Mouse (Mus musculus) testis, adult 2 months (tissue): ENCODE data around the gene Mecp2. TPM values are rescaled to one million over a fixed set of nuclear protein-coding genes. Genes with fewer than 3 reads are reported as not detected.

ENCODE experiments used
- H3K27ac ChIP-seq: fragments of 200-500 bp; 2 replicates; pipeline ENCODE4 v1.5.1; 2012; ENCODE audit warnings: low read depth, low read length; ENCODE audit not compliant: control insufficient read depth, insufficient read depth
- H3K27me3 ChIP-seq: fragments of 200-500 bp; 2 replicates; pipeline ENCODE4 v1.6.1; 2012; ENCODE audit warnings: mild to moderate bottlenecking, low read length, moderate library complexity; ENCODE audit not compliant: control insufficient read depth, insufficient read depth
- H3K36me3 ChIP-seq: fragments of 200-500 bp; 2 replicates; pipeline ENCODE4 v1.6.1; 2012; ENCODE audit warnings: mild to moderate bottlenecking, low read length; ENCODE audit not compliant: control insufficient read depth, insufficient read depth
- H3K4me1 ChIP-seq: fragments of 200-500 bp; 2 replicates; pipeline ENCODE4 v1.6.1; 2012; ENCODE audit warnings: low read length; ENCODE audit not compliant: control insufficient read depth, insufficient read depth
- H3K4me3 ChIP-seq: fragments of 200-500 bp; 2 replicates; pipeline ENCODE4 v1.5.1; 2012; ENCODE audit warnings: low read depth, mild to moderate bottlenecking, low read length, moderate library complexity, mixed read lengths; ENCODE audit not compliant: control insufficient read depth
- CTCF ChIP-seq: fragments of 200-500 bp; IDR thresholded peaks from 2 replicates; pipeline ENCODE4 v1.5.1; 2012; ENCODE audit warnings: low read depth, mild to moderate bottlenecking, inconsistent platforms, low read length, moderate library complexity; ENCODE audit not compliant: control insufficient read depth, insufficient read depth, insufficient replicate concordance
- POLR2A ChIP-seq: fragments of 200-500 bp; IDR thresholded peaks from 2 replicates; pipeline ENCODE4 v1.6.1; 2012; ENCODE audit warnings: low read depth, mild to moderate bottlenecking, inconsistent platforms, low read length, moderate library complexity; ENCODE audit not compliant: control insufficient read depth
- polyA plus RNA-seq: library from polyadenylated mRNA; depleted of rRNA; stranded (reverse); fragments of >200 nt; gene quantifications from 2 replicates; pipeline ENCODE4 v1.2.3, GENCODE M21; 2012; rRNA removed

Mecp2 gene
- polyA plus RNA-seq, 1 experiment, result 0.74 TPM

- TF ChIP-seq POLR2A (no peak), CTCF (no peak)
- H3K36me3 ChIP-seq, result no peaks in the 10 kb centered on the region
- no peaks in the 10 kb centered on the region for H3K4me1 ChIP-seq
- no peak overlapping the region for H3K27ac ChIP-seq
- H3K27me3 ChIP-seq, result no peaks in the 10 kb centered on the region
- H3K4me3 ChIP-seq, result no peak overlapping the region
These were observed 131.5 kb downstream of the Mecp2 start for GRCm38 (mm10) chrX:74003644-74004043.

GRCm38 (mm10) chrX:74001024-74001423, 134.1 kb downstream of the Mecp2 start:
- H3K27me3 ChIP-seq, result no peaks in the 10 kb centered on the region
- H3K27ac ChIP-seq, result no peak overlapping the region
- H3K4me1 ChIP-seq, result no peaks in the 10 kb centered on the region
- TF ChIP-seq CTCF (no peak), POLR2A (no peak)
- no peaks in the 10 kb centered on the region for H3K36me3 ChIP-seq
- H3K4me3 ChIP-seq, result no peak overlapping the region

- no peaks in the 10 kb centered on the region for H3K27me3 ChIP-seq
- no peaks in the 10 kb centered on the region for H3K4me1 ChIP-seq
- H3K36me3 ChIP-seq, result no peaks in the 10 kb centered on the region
- no peak for TF ChIP-seq CTCF
- TF ChIP-seq POLR2A, result no peak
- peak overlapping the region; percentile 13; the same call in 1 of the 2 replicates for H3K27ac ChIP-seq
- H3K4me3 ChIP-seq, result no peak overlapping the region
These were observed 136.0 kb downstream of the Mecp2 start for GRCm38 (mm10) chrX:73998911-73999869.

GRCm38 (mm10) chrX:73977783-73978182, 157.4 kb downstream of the Mecp2 start:
- Histone ChIP-seq H3K27ac (no peak overlapping the region), H3K4me3 (no peak overlapping the region), H3K4me1 (no peaks in the 10 kb centered on the region), H3K36me3 (no peaks in the 10 kb centered on the region), H3K27me3 (no peaks in the 10 kb centered on the region)
- TF ChIP-seq POLR2A (no peak), CTCF (no peak)

Other genes with a start within 250 kb of the Mecp2 start
- gene Avpr2, start 243.3 kb downstream of the Mecp2 start, polyA plus RNA-seq, result not detected in 2 replicates
- gene L1cam, start 239.3 kb downstream of the Mecp2 start, polyA plus RNA-seq, result 0.06 and 0.35 TPM in 2 replicates
- 0.44 and 0.58 TPM in 2 replicates for gene Arhgap4, start 213.5 kb downstream of the Mecp2 start, polyA plus RNA-seq
- gene Naa10, start 213.4 kb downstream of the Mecp2 start, polyA plus RNA-seq, result 3.7 and 5.4 TPM in 2 replicates
- 2.1 and 3.1 TPM in 2 replicates for gene Renbp, start 204.5 kb downstream of the Mecp2 start, polyA plus RNA-seq
- 10.7 and 13.8 TPM in 2 replicates for gene Hcfc1, start 169.0 kb downstream of the Mecp2 start, polyA plus RNA-seq
- gene Irak1, start 111.4 kb downstream of the Mecp2 start, polyA plus RNA-seq, result 12.8 and 17.0 TPM in 2 replicates
- not detected in 2 replicates for gene Opn1mw, start 7.9 kb downstream of the Mecp2 start, polyA plus RNA-seq
- 1.2 and 1.7 TPM in 2 replicates for gene Tex28, start 32.5 kb upstream of the Mecp2 start, polyA plus RNA-seq
- 5.6 and 6.8 TPM in 2 replicates for gene Tktl1, start 41.9 kb upstream of the Mecp2 start, polyA plus RNA-seq
- gene Flna, start 114.5 kb upstream of the Mecp2 start, polyA plus RNA-seq, result 49.6 and 96.4 TPM in 2 replicates
- 29.9 and 33.6 TPM in 2 replicates for gene Emd, start 119.3 kb upstream of the Mecp2 start, polyA plus RNA-seq
- gene Rpl10, start 135.4 kb upstream of the Mecp2 start, polyA plus RNA-seq, result 85.8 and 143 TPM in 2 replicates
- gene Taz, start 146.5 kb upstream of the Mecp2 start, polyA plus RNA-seq, result 17.4 and 20.0 TPM in 2 replicates
- gene Dnase1l1, start 147.0 kb upstream of the Mecp2 start, polyA plus RNA-seq, result 1.7 and 1.8 TPM in 2 replicates
- gene Atp6ap1, start 161.7 kb upstream of the Mecp2 start, polyA plus RNA-seq, result 40.3 and 41.6 TPM in 2 replicates
- 18.0 and 19.7 TPM in 2 replicates for gene Gdi1, start 169.6 kb upstream of the Mecp2 start, polyA plus RNA-seq
- gene Fam50a, start 177.7 kb upstream of the Mecp2 start, polyA plus RNA-seq, result 1.4 and 1.9 TPM in 2 replicates
- 1.9 and 2.1 TPM in 2 replicates for gene Plxna3, start 193.7 kb upstream of the Mecp2 start, polyA plus RNA-seq
- gene Lage3, start 218.3 kb upstream of the Mecp2 start, polyA plus RNA-seq, result 7.0 and 7.3 TPM in 2 replicates
- gene Ubl4a, start 237.9 kb upstream of the Mecp2 start, polyA plus RNA-seq, result 11.5 and 13.2 TPM in 2 replicates
- 6.2 and 9.0 TPM in 2 replicates for gene Slc10a3, start 238.0 kb upstream of the Mecp2 start, polyA plus RNA-seq